17 mouse cellular contexts compared by ENCODE assay signal in genomic region chr9:70729544-70729943, GRCm38 (mm10). TPM values are rescaled to one million over a fixed set of nuclear protein-coding genes. Genes with fewer than 3 reads are reported as not detected.
DNase-seq lines count a peak whose midpoint lies in the region; ATAC-seq and TF ChIP-seq lines count a peak whose summit lies in the region.
"Had no signal": no experiment of that assay in that cellular context is flagged by ENCODE, and none has a peak within 500 bp of the region (broad histone marks: within the 10 kb centered on the region; RNA-seq: fewer than 3 reads in every experiment).

No protein-coding gene starts in this region.

- 0 out of 2 replicates have a peak, but pooled peaks cover 5% of the 10 kb centered on the region for H3K4me1 ChIP-seq in hindbrain, embryonic 12.5 days
- no peaks in the 10 kb centered on the region; the same call in 1 of the 2 replicates for H3K4me1 ChIP-seq in hindbrain, postnatal 0 days (ENCODE audit: insufficient read depth, low read length)
- peaks cover 9% of the 10 kb centered on the region for H3K4me1 ChIP-seq in midbrain, embryonic 12.5 days
- H3K4me1 ChIP-seq in midbrain, embryonic 15.5 days: no peaks in the 10 kb centered on the region
- 0 out of 2 replicates have a peak, but pooled peaks cover 2% of the 10 kb centered on the region for H3K4me1 ChIP-seq in hindbrain, embryonic 13.5 days (replicated peaks)
- H3K4me1 ChIP-seq: limb, embryonic 13.5 days had no signal

- H3K4me2 ChIP-seq in hindbrain, embryonic 12.5 days (replicated peaks): no peak overlapping the region
- no peak overlapping the region for H3K4me2 ChIP-seq in hindbrain, postnatal 0 days (ENCODE audit: low read depth, low read length)
- no peak overlapping the region for H3K4me2 ChIP-seq in midbrain, embryonic 12.5 days (replicated peaks)
- H3K4me2 ChIP-seq in midbrain, embryonic 15.5 days: no peak overlapping the region
- no peak overlapping the region for H3K4me2 ChIP-seq in hindbrain, embryonic 13.5 days
- H3K4me2 ChIP-seq: heart, embryonic 12.5 days; limb, embryonic 13.5 days had no signal

- H3K9me3 ChIP-seq in hindbrain, embryonic 12.5 days (replicated peaks): no peaks in the 10 kb centered on the region
- no peaks in the 10 kb centered on the region for H3K9me3 ChIP-seq in hindbrain, postnatal 0 days (ENCODE audit: low read length)
- no peaks in the 10 kb centered on the region for H3K9me3 ChIP-seq in midbrain, embryonic 12.5 days
- no peaks in the 10 kb centered on the region for H3K9me3 ChIP-seq in midbrain, embryonic 15.5 days
- H3K9me3 ChIP-seq in hindbrain, embryonic 13.5 days: no peaks in the 10 kb centered on the region
- H3K9me3 ChIP-seq: heart, embryonic 12.5 days; limb, embryonic 13.5 days had no signal

- 33% methylated on average over 2 of the region's 2 CpGs for WGBS in hindbrain, embryonic 12.5 days
- 20% methylated on average over 2 of the region's 2 CpGs for WGBS in hindbrain, postnatal 0 days
- WGBS in midbrain, embryonic 12.5 days: 21% methylated on average over 2 of the region's 2 CpGs
- 12% methylated on average over 2 of the region's 2 CpGs for WGBS in midbrain, embryonic 15.5 days
- WGBS in hindbrain, embryonic 13.5 days: 19% methylated on average over 2 of the region's 2 CpGs

- H3K9ac ChIP-seq in hindbrain, embryonic 12.5 days: no peak overlapping the region
- no peak overlapping the region for H3K9ac ChIP-seq in hindbrain, postnatal 0 days (replicated peaks; ENCODE audit: low read length)
- no peak overlapping the region for H3K9ac ChIP-seq in midbrain, embryonic 12.5 days (replicated peaks)
- H3K9ac ChIP-seq in midbrain, embryonic 15.5 days: no peak overlapping the region
- no peak overlapping the region for H3K9ac ChIP-seq in hindbrain, embryonic 13.5 days
- H3K9ac ChIP-seq: heart, embryonic 12.5 days; limb, embryonic 13.5 days had no signal

- TF ChIP-seq CTCF in hindbrain, postnatal 0 days (IDR thresholded peaks at IDR 0.05; ENCODE audit: low read depth): no peak

- no peaks in the 10 kb centered on the region for H3K36me3 ChIP-seq in hindbrain, embryonic 12.5 days
- no peaks in the 10 kb centered on the region for H3K36me3 ChIP-seq in hindbrain, postnatal 0 days (ENCODE audit: insufficient read depth, low read length)
- H3K36me3 ChIP-seq in midbrain, embryonic 12.5 days: no peaks in the 10 kb centered on the region
- H3K36me3 ChIP-seq in midbrain, embryonic 15.5 days (replicated peaks): no peaks in the 10 kb centered on the region
- H3K36me3 ChIP-seq in hindbrain, embryonic 13.5 days: no peaks in the 10 kb centered on the region

- H3K27ac ChIP-seq in hindbrain, embryonic 12.5 days: 0 out of 2 replicates have a peak overlapping the region, but pooled peaks have one; percentile 8
- no peak overlapping the region for H3K27ac ChIP-seq in hindbrain, postnatal 0 days
- H3K27ac ChIP-seq in midbrain, embryonic 12.5 days (replicated peaks): peak overlapping the region; percentile 16
- no peak overlapping the region for H3K27ac ChIP-seq in midbrain, embryonic 15.5 days
- 0 out of 2 replicates have a peak overlapping the region, but pooled peaks have one; percentile 18 for H3K27ac ChIP-seq in hindbrain, embryonic 13.5 days
- H3K27ac ChIP-seq: limb, embryonic 13.5 days had no signal

- no peak for ATAC-seq in hindbrain, embryonic 12.5 days (ENCODE audit: low FRiP score)
- ATAC-seq in hindbrain, postnatal 0 days: no peak
- ATAC-seq in midbrain, embryonic 12.5 days (ENCODE audit: low FRiP score, low read depth): no peak
- ATAC-seq in midbrain, embryonic 15.5 days (replicated peaks): no peak
- ATAC-seq in hindbrain, embryonic 13.5 days (ENCODE audit: low FRiP score): no peak
- ATAC-seq: Patski had no signal

- H3K4me3 ChIP-seq in hindbrain, embryonic 12.5 days: no peak overlapping the region
- H3K4me3 ChIP-seq in hindbrain, postnatal 0 days (ENCODE audit: low read length): no peak overlapping the region
- H3K4me3 ChIP-seq in midbrain, embryonic 12.5 days: no peak overlapping the region
- no peak overlapping the region for H3K4me3 ChIP-seq in midbrain, embryonic 15.5 days
- no peak overlapping the region for H3K4me3 ChIP-seq in hindbrain, embryonic 13.5 days
- H3K4me3 ChIP-seq: heart, embryonic 12.5 days; limb, embryonic 13.5 days had no signal

- DNase-seq in hindbrain, postnatal 0 days (ENCODE audit: low spot score): no peak
- peak; percentile 34 for DNase-seq in R1 (ENCODE audit: low read depth, low spot score)
- no peak for DNase-seq in lung, postnatal 25 days (ENCODE audit: low spot score)
- DNase-seq: adrenal gland, adult 8-10 months; cerebellum, postnatal 25 days; gastrocnemius, postnatal 25 days; kidney, adult 8-10 months; kidney, postnatal 4 days; lung, postnatal 36 days; thymus, postnatal 25 days had no signal

- H3K27me3 ChIP-seq in hindbrain, embryonic 12.5 days: no peaks in the 10 kb centered on the region
- no peaks in the 10 kb centered on the region for H3K27me3 ChIP-seq in hindbrain, postnatal 0 days (ENCODE audit: insufficient read depth, low read length)
- H3K27me3 ChIP-seq in midbrain, embryonic 12.5 days: no peaks in the 10 kb centered on the region
- no peaks in the 10 kb centered on the region for H3K27me3 ChIP-seq in midbrain, embryonic 15.5 days (replicated peaks)
- H3K27me3 ChIP-seq in hindbrain, embryonic 13.5 days: no peaks in the 10 kb centered on the region
- H3K27me3 ChIP-seq: heart, embryonic 12.5 days; limb, embryonic 13.5 days; Patski had no signal

RNA-seq across cellular contexts. Expression of gene Adam10, which starts 50.7 kb away (rescaled TPM):
- 88.4 and 99.7 TPM in 2 replicates for polyA plus RNA-seq in hindbrain, embryonic 12.5 days (2016; fragmentation: Nextera tagmentation; extraction: Ambion mirVana)
- 13.4 and 16.9 TPM in 2 replicates for total RNA-seq in hindbrain, postnatal 0 days (2014; rRNA removed)
- polyA plus RNA-seq in hindbrain, postnatal 0 days (2015; fragmentation: Nextera tagmentation; extraction: Ambion mirVana): 40.1 and 42.6 TPM in 2 replicates
- 82.6 and 88.4 TPM in 2 replicates for polyA plus RNA-seq in midbrain, embryonic 12.5 days (2016; fragmentation: Nextera tagmentation; extraction: Ambion mirVana)
- 59.8 and 61.5 TPM in 2 replicates for polyA plus RNA-seq in midbrain, embryonic 15.5 days (2015; fragmentation: Nextera tagmentation; extraction: Ambion mirVana)
- 73.4 and 74.4 TPM in 2 replicates for polyA plus RNA-seq in hindbrain, embryonic 13.5 days (2015; fragmentation: Nextera tagmentation; extraction: Ambion mirVana)

Comparison
In these comparisons a context has a peak if more than half of its experiments do, and no peak if none do; other contexts are left out.
1. H3K27ac ChIP-seq: peak in hindbrain, embryonic 12.5 days (single experiment), midbrain, embryonic 12.5 days (single experiment) and hindbrain, embryonic 13.5 days (single experiment); none in hindbrain, postnatal 0 days (single experiment) and midbrain, embryonic 15.5 days (single experiment).